Mouse (Mus musculus) liver, adult 2 months (tissue): ENCODE measurements around the gene Map1b. TPM values are rescaled to one million over a fixed set of nuclear protein-coding genes. Genes with fewer than 3 reads are reported as not detected.

ENCODE experiments used
- DNase-seq: peaks from one replicate; pipeline ENCODE4 v3.0.0-alpha.2; 2011; ENCODE audit warnings: low read depth, low spot score; ENCODE audit errors: extremely low read depth
- H3K27ac ChIP-seq: fragments of 200-500 bp; replicated peaks from 2 replicates; pipeline ENCODE4 v1.5.1; 2012; ENCODE audit warnings: low read depth, mild to moderate bottlenecking, control low read depth, inconsistent platforms, low read length; ENCODE audit not compliant: insufficient read depth
- H3K27me3 ChIP-seq: fragments of 200-500 bp; 2 replicates; pipeline ENCODE4 v1.6.1; 2012; ENCODE audit warnings: mild to moderate bottlenecking, moderate library complexity, low read length, inconsistent platforms; ENCODE audit not compliant: control insufficient read depth, insufficient read depth
- H3K36me3 ChIP-seq: fragments of 200-500 bp; 2 replicates; pipeline ENCODE4 v1.6.1; 2012; ENCODE audit warnings: low read length, inconsistent platforms; ENCODE audit not compliant: control insufficient read depth, insufficient read depth
- H3K4me1 ChIP-seq: fragments of 200-500 bp; 2 replicates; pipeline ENCODE4 v1.6.1; 2011; ENCODE audit warnings: low read length; ENCODE audit not compliant: control insufficient read depth, insufficient read depth
- H3K4me3 ChIP-seq: fragments of 200-500 bp; 2 replicates; pipeline ENCODE4 v1.5.1; 2011; ENCODE audit warnings: low read depth, mild to moderate bottlenecking, control low read depth, low read length, moderate library complexity; ENCODE audit not compliant: insufficient read depth
- H3K79me2 ChIP-seq: fragments of 200-500 bp; 2 replicates; pipeline ENCODE4 v1.6.1; 2012; ENCODE audit warnings: inconsistent platforms, mild to moderate bottlenecking, low read length, moderate library complexity; ENCODE audit not compliant: control insufficient read depth, insufficient read depth
- H3K9ac ChIP-seq: fragments of 200-500 bp; 2 replicates; pipeline ENCODE4 v1.6.1; 2012; ENCODE audit warnings: low read depth, mild to moderate bottlenecking, control low read depth, inconsistent platforms, low read length
- CTCF ChIP-seq: fragments of 200-500 bp; IDR thresholded peaks from 2 replicates; pipeline ENCODE4 v1.5.1; 2011; ENCODE audit warnings: low read depth, low read length, control low read depth
- POLR2A ChIP-seq: fragments of 200-500 bp; IDR thresholded peaks from 2 replicates; pipeline ENCODE4 v1.6.1; 2011; ENCODE audit warnings: low read length, control low read depth; ENCODE audit not compliant: insufficient read depth; ENCODE audit errors: extremely low read depth
- WGBS: fragments of 180-500 bp; shearing (Covaris S2); methylation state at CpG from one replicate; pipeline ENCODE4 v1.1.7; 2018; 5-methylcytosine and 5-hydroxymethylcytosine counted together
- polyA plus RNA-seq: library from polyadenylated mRNA; depleted of rRNA; stranded (reverse); fragments of >200 nt; gene quantifications from 2 replicates; pipeline ENCODE4 v1.2.3, GENCODE M21; 2012
- total RNA-seq: library from RNA; depleted of rRNA; stranded (reverse); fragments of >200 nt; gene quantifications from 2 replicates; pipeline ENCODE4 v1.2.3, GENCODE M21; 2014

The Map1b gene
- total and polyA plus RNA-seq, 2 experiments = 0.09 to 0.18 TPM

- no peak overlapping the region for H3K27ac ChIP-seq
- 66% methylated on average over 3 of the region's 3 CpGs for WGBS
- 0 out of 2 replicates have a peak, but pooled peaks cover 2% of the 10 kb centered on the region for H3K27me3 ChIP-seq
- no peaks in the 10 kb centered on the region for H3K4me1 ChIP-seq
- H3K9ac ChIP-seq = no peak overlapping the region
- no peaks in the 10 kb centered on the region for H3K79me2 ChIP-seq
- H3K4me3 ChIP-seq = no peak overlapping the region
- H3K36me3 ChIP-seq = no peaks in the 10 kb centered on the region
- TF ChIP-seq CTCF (no peak), POLR2A (no peak)
- no peak for DNase-seq
Observed at GRCm38 (mm10) chr13:99500609-99501008, 15.7 kb downstream of the Map1b start.

GRCm38 (mm10) chr13:99499764-99500163 lies 16.6 kb downstream of the Map1b start:
- no peak overlapping the region for H3K27ac ChIP-seq
- H3K9ac ChIP-seq = no peak overlapping the region
- H3K4me1 ChIP-seq = no peaks in the 10 kb centered on the region
- 87% methylated on average over 9 of the region's 9 CpGs for WGBS
- no peak for DNase-seq
- H3K27me3 ChIP-seq = 0 out of 2 replicates have a peak, but pooled peaks cover 2% of the 10 kb centered on the region
- H3K79me2 ChIP-seq = no peaks in the 10 kb centered on the region
- H3K36me3 ChIP-seq = no peaks in the 10 kb centered on the region
- no peak overlapping the region for H3K4me3 ChIP-seq
- TF ChIP-seq POLR2A = no peak
- TF ChIP-seq CTCF = no peak

GRCm38 (mm10) chr13:99496106-99496505 lies 20.2 kb downstream of the Map1b start:
- no peak overlapping the region for H3K27ac ChIP-seq
- 86% methylated on average over 7 of the region's 7 CpGs for WGBS
- no peak overlapping the region for H3K9ac ChIP-seq
- H3K36me3 ChIP-seq = no peaks in the 10 kb centered on the region
- H3K27me3 ChIP-seq = 0 out of 2 replicates have a peak, but pooled peaks cover 2% of the 10 kb centered on the region
- no peak overlapping the region for H3K4me3 ChIP-seq
- no peak for DNase-seq
- TF ChIP-seq CTCF (no peak; the same call in 1 of the 2 replicates), POLR2A (no peak)
- H3K79me2 ChIP-seq = no peaks in the 10 kb centered on the region
- H3K4me1 ChIP-seq = no peaks in the 10 kb centered on the region

- Histone ChIP-seq H3K79me2 (no peaks in the 10 kb centered on the region), H3K27ac (no peak overlapping the region), H3K4me3 (no peak overlapping the region), H3K4me1 (no peaks in the 10 kb centered on the region), H3K9ac (no peak overlapping the region), H3K27me3 (no peaks in the 10 kb centered on the region), H3K36me3 (no peaks in the 10 kb centered on the region)
- no peak for TF ChIP-seq POLR2A
- DNase-seq = no peak
- 83% methylated on average over 10 of the region's 10 CpGs for WGBS
Observed at GRCm38 (mm10) chr13:99494416-99494815, 21.9 kb downstream of the Map1b start.

- Histone ChIP-seq H3K4me1 (no peaks in the 10 kb centered on the region), H3K27me3 (no peaks in the 10 kb centered on the region), H3K79me2 (no peaks in the 10 kb centered on the region), H3K4me3 (no peak overlapping the region), H3K27ac (no peak overlapping the region), H3K36me3 (no peaks in the 10 kb centered on the region), H3K9ac (no peak overlapping the region)
- DNase-seq = no peak
- 94% methylated on average over 5 of the region's 5 CpGs for WGBS
- TF ChIP-seq CTCF (no peak), POLR2A (no peak)
Observed at GRCm38 (mm10) chr13:99493304-99493904, 22.9 kb downstream of the Map1b start.

GRCm38 (mm10) chr13:99492619-99493303 lies 23.6 kb downstream of the Map1b start:
- no peaks in the 10 kb centered on the region for H3K79me2 ChIP-seq
- no peak for DNase-seq
- no peak overlapping the region for H3K4me3 ChIP-seq
- 66% methylated on average over 7 of the region's 7 CpGs for WGBS
- no peaks in the 10 kb centered on the region for H3K27me3 ChIP-seq
- H3K4me1 ChIP-seq = no peaks in the 10 kb centered on the region
- H3K36me3 ChIP-seq = no peaks in the 10 kb centered on the region
- H3K27ac ChIP-seq = no peak overlapping the region
- H3K9ac ChIP-seq = no peak overlapping the region
- TF ChIP-seq CTCF (no peak), POLR2A (no peak)
